20 mouse cellular contexts compared by ENCODE assay signal in genomic region chr1:131700447-131700846, GRCm38 (mm10). TPM values are rescaled to one million over a fixed set of nuclear protein-coding genes. Genes with fewer than 3 reads are reported as not detected.
"Had no signal": no experiment of that assay in that cellular context is flagged by ENCODE, and none has a peak within 500 bp of the region (broad histone marks: within the 10 kb centered on the region; RNA-seq: fewer than 3 reads in every experiment).

No protein-coding gene starts in this region.

- H3K27ac ChIP-seq: left cerebral cortex, adult 2 months; limb, embryonic 10.5 days; limb, embryonic 13.5 days; liver, embryonic 13.5 days; midbrain, embryonic 12.5 days; stomach, postnatal 0 days had no signal

- H3K9ac ChIP-seq: limb, embryonic 13.5 days; liver, embryonic 13.5 days; lung, embryonic 14.5 days; midbrain, embryonic 12.5 days had no signal

- H3K4me2 ChIP-seq: limb, embryonic 13.5 days; liver, embryonic 13.5 days; lung, embryonic 14.5 days; midbrain, embryonic 12.5 days had no signal

- H3K27me3 ChIP-seq: limb, embryonic 13.5 days; liver, embryonic 13.5 days; midbrain, embryonic 12.5 days had no signal

- ATAC-seq: intestine, postnatal 0 days; lung, postnatal 0 days; midbrain, embryonic 16.5 days had no signal

- H3K4me1 ChIP-seq: limb, embryonic 10.5 days; limb, embryonic 13.5 days; liver, embryonic 13.5 days; midbrain, embryonic 12.5 days had no signal

- H3K9me3 ChIP-seq: limb, embryonic 10.5 days; limb, embryonic 13.5 days; liver, embryonic 13.5 days; midbrain, embryonic 12.5 days had no signal

- DNase-seq: kidney, adult 2 months; kidney, postnatal 10 days; kidney, postnatal 36 days; layer of hippocampus, postnatal 36 days; liver; liver, embryonic 13.5 days; retina, postnatal 1 day; right cerebral cortex, postnatal 25 days; spleen, adult 18-20 months; thymus, postnatal 25 days had no signal

- H3K36me3 ChIP-seq: limb, embryonic 10.5 days; limb, embryonic 13.5 days; liver, embryonic 13.5 days; midbrain, embryonic 12.5 days had no signal

- H3K4me3 ChIP-seq: left cerebral cortex, adult 2 months; limb, embryonic 10.5 days; limb, embryonic 13.5 days; liver, embryonic 13.5 days; midbrain, embryonic 12.5 days had no signal

RNA-seq across cellular contexts. Expression of gene Slc26a9, which starts 43.4 kb away (rescaled TPM):
- polyA plus RNA-seq: kidney, adult 2 months; limb, embryonic 10.5 days; limb, embryonic 13.5 days; liver, embryonic 13.5 days; midbrain, embryonic 12.5 days; neural tube, embryonic 11.5 days had no signal
